Mouse (Mus musculus) monocyte, adult 2 months (primary cell): ENCODE results near the gene Tmx2.

Experiments used
- DNase-seq, 2 experiments: peaks; one replicate each; pipeline ENCODE4 v3.0.0; 2022; ENCODE audit warnings: low spot score in 2 of 2, low read depth in 1 of 2

Tmx2 gene

GRCm38 (mm10) chr2:84638428-84639220, 40.3 kb downstream of the Tmx2 start:
- no peak for DNase-seq

- DNase-seq = no peak
Observed at GRCm38 (mm10) chr2:84637452-84638165, 41.3 kb downstream of the Tmx2 start.

DNA sequence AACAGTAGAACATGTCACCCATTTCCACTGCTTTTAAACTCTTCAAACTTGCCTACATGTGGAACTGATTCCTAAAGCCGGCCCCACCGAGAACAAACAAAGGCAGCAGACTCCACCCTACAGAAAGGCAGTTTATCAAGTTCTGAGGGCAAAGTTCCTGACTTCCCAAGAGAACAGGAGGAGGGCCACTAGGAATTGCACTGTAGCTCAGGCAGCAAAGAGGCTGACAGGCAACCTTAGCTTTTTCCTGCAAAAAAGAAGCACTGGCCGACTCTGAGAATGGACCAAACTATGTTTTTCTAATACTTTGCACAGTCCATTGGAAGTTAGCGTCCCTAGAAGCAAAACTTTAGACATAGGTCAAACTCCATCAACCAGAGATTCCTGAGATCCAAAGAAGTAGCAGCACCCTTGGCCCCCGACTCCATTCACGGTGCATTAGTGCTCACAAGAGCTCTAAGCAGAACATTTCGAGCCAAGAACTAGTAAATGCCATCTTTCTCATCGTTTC, 42.7 kb downstream of the Tmx2 start:
- no peak for DNase-seq

DNA sequence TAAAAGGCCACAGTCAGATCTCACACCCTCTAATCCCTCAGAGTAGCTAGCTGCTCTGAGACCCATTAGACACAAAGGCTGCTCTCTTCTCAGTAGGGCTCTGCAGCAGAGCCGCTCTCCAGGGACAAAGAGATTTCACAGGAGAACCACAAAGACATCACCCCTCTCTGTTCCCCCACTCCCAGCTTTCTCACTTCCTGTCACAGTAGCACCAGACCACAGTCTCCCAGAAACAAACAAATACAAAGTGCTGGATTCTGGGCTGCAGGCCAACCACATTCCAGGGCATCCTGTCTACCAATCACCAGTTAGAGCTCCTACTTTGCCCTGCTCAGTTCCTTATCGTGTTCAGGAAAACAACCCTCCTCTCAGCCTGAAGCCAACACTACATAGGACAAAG, 43.3 kb downstream of the Tmx2 start:
- no peak for DNase-seq

- no peak for DNase-seq
Observed at GRCm38 (mm10) chr2:84634934-84635482, 43.9 kb downstream of the Tmx2 start.

GRCm38 (mm10) chr2:84634006-84634405, 44.9 kb downstream of the Tmx2 start:
- no peak for DNase-seq

GRCm38 (mm10) chr2:84632999-84633398, 45.9 kb downstream of the Tmx2 start:
- DNase-seq = no peak

GRCm38 (mm10) chr2:84632001-84632400, 46.9 kb downstream of the Tmx2 start:
- DNase-seq = no peak

- no peak for DNase-seq
Observed at GRCm38 (mm10) chr2:84627036-84627435, 51.9 kb downstream of the Tmx2 start.

DNA sequence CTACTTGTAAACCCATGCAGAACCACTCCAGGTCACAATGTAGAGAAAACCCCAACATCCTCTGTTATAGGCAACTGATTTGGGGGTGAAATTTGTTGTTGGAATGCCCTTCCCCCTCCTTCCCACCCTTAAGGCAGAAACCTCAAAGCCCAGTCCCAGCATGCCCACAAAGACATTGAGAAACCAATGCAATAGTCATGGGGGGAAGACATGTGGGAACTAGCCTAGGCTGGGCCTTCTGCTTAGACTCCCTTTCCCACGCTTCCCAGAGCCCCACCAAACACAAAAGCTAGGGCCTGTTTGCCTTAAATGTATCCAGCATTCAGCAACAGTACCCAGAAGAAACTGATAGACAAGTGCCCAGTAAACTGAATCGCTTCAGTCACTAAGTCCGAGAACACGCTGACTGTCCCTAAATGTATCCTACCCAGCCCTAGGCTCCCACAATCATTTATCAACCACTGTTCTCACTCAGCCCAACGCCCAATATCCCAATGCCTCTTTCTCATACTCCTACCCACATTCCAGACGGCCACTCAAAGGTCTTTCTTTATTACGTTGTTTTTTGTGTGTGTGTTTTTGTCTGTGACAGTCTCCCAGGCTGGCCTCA, 52.5 kb downstream of the Tmx2 start:
- DNase-seq = no peak

GRCm38 (mm10) chr2:84624201-84624600, 54.7 kb downstream of the Tmx2 start:
- no peak for DNase-seq

- DNase-seq = no peak
Observed at GRCm38 (mm10) chr2:84623428-84624119, 55.4 kb downstream of the Tmx2 start.

- DNase-seq = no peak
Observed at GRCm38 (mm10) chr2:84622668-84623067, 56.3 kb downstream of the Tmx2 start.
